Mouse (Mus musculus) heart, embryonic 12.5 days (tissue): ENCODE results near the gene Bco2. TPM values are rescaled to one million over a fixed set of nuclear protein-coding genes. Genes with fewer than 3 reads are reported as not detected.

ENCODE experiments used
- ATAC-seq: fragments of 200-750 bp; cut with Nextera tagmentation; 2 replicates; pipeline ENCODE4 v1.8.0; 2017; ENCODE audit warnings: moderate TSS enrichment, moderate library complexity; ENCODE audit not compliant: insufficient number of reproducible peaks, low FRiP score
- H3K27ac ChIP-seq: fragments of 300-500 bp; sonication (generic); 2 replicates; pipeline ENCODE4 v1.5.1; 2016; ENCODE audit warnings: mild to moderate bottlenecking, moderate library complexity; ENCODE audit not compliant: poor library complexity, severe bottlenecking
- H3K27me3 ChIP-seq: fragments of 300-500 bp; sonication (generic); replicated peaks from 2 replicates; pipeline ENCODE4 v1.6.1; 2016; ENCODE audit warnings: mild to moderate bottlenecking, moderate library complexity
- H3K36me3 ChIP-seq: fragments of 300-500 bp; sonication (generic); 2 replicates; pipeline ENCODE4 v1.6.1; 2016; ENCODE audit warnings: mild to moderate bottlenecking, moderate library complexity
- H3K4me1 ChIP-seq: fragments of 300-500 bp; sonication (generic); replicated peaks from 2 replicates; pipeline ENCODE4 v1.6.1; 2016; ENCODE audit warnings: mild to moderate bottlenecking
- H3K4me2 ChIP-seq: fragments of 300-500 bp; sonication (generic); 2 replicates; pipeline ENCODE4 v1.6.1; 2016; ENCODE audit warnings: mild to moderate bottlenecking, moderate library complexity
- H3K4me3 ChIP-seq: fragments of 300-500 bp; sonication (generic); 2 replicates; pipeline ENCODE4 v1.5.1; 2016; ENCODE audit warnings: mild to moderate bottlenecking
- H3K9ac ChIP-seq: fragments of 300-500 bp; sonication (generic); 2 replicates; pipeline ENCODE4 v1.6.1; 2016; ENCODE audit warnings: mild to moderate bottlenecking, moderate library complexity
- H3K9me3 ChIP-seq: fragments of 300-500 bp; sonication (generic); replicated peaks from 2 replicates; pipeline ENCODE4 v1.6.1; 2016; ENCODE audit warnings: mild to moderate bottlenecking, moderate library complexity
- WGBS: fragments of 180-500 bp; shearing (Covaris S2); methylation state at CpG from one replicate; pipeline ENCODE4 v1.1.7; 2016; 5-methylcytosine and 5-hydroxymethylcytosine counted together
- polyA plus RNA-seq: library from polyadenylated mRNA; unstranded; fragments of >200 nt; fragmentation: Nextera tagmentation; extraction: Ambion mirVana; gene quantifications from 2 replicates; pipeline ENCODE4 v1.2.1, GENCODE M21; 2016

Gene Bco2
- polyA plus RNA-seq, 1 experiment from 2014 or later = 0.08 TPM

- H3K9ac ChIP-seq = no peak overlapping the region
- no peaks in the 10 kb centered on the region for H3K36me3 ChIP-seq
- H3K27me3 ChIP-seq = no peaks in the 10 kb centered on the region
- H3K9me3 ChIP-seq = no peaks in the 10 kb centered on the region
- no peak overlapping the region for H3K4me2 ChIP-seq
- no peaks in the 10 kb centered on the region for H3K4me1 ChIP-seq
- no peak for ATAC-seq
- no peak overlapping the region for H3K4me3 ChIP-seq
- no peak overlapping the region for H3K27ac ChIP-seq
- WGBS = 72% methylated on average over 5 of the region's 5 CpGs
Observed at GRCm38 (mm10) chr9:50535930-50536329, 19.1 kb downstream of the Bco2 start.

- Histone ChIP-seq H3K4me1 (no peaks in the 10 kb centered on the region), H3K4me2 (no peak overlapping the region), H3K27ac (no peak overlapping the region), H3K9ac (no peak overlapping the region), H3K36me3 (no peaks in the 10 kb centered on the region), H3K4me3 (no peak overlapping the region), H3K27me3 (no peaks in the 10 kb centered on the region), H3K9me3 (no peaks in the 10 kb centered on the region)
- ATAC-seq = no peak
- WGBS = 73% methylated on average over 3 of the region's 3 CpGs
Observed at GRCm38 (mm10) chr9:50533791-50534190, 21.2 kb downstream of the Bco2 start.

- H3K4me2 ChIP-seq = no peak overlapping the region
- H3K4me3 ChIP-seq = no peak overlapping the region
- no peaks in the 10 kb centered on the region for H3K27me3 ChIP-seq
- H3K36me3 ChIP-seq = no peaks in the 10 kb centered on the region
- H3K9ac ChIP-seq = no peak overlapping the region
- no peaks in the 10 kb centered on the region for H3K4me1 ChIP-seq
- WGBS = 76% methylated on average over 11 of the region's 11 CpGs
- ATAC-seq = no peak
- no peak overlapping the region for H3K27ac ChIP-seq
- H3K9me3 ChIP-seq = no peaks in the 10 kb centered on the region
Observed at GRCm38 (mm10) chr9:50533328-50533727, 21.7 kb downstream of the Bco2 start.

- Histone ChIP-seq H3K27me3 (no peaks in the 10 kb centered on the region), H3K9me3 (no peaks in the 10 kb centered on the region), H3K4me2 (no peak overlapping the region), H3K36me3 (no peaks in the 10 kb centered on the region), H3K27ac (no peak overlapping the region), H3K9ac (no peak overlapping the region), H3K4me1 (peaks cover 14% of the 10 kb centered on the region), H3K4me3 (no peak overlapping the region)
- WGBS = 25% methylated on average over 2 of the region's 2 CpGs
- no peak for ATAC-seq
Observed at GRCm38 (mm10) chr9:50530890-50531289, 24.1 kb downstream of the Bco2 start.

GRCm38 (mm10) chr9:50528293-50528892 is 26.6 kb downstream of the Bco2 start, which contains the start of gene Pts:
Gene Pts, minus strand, starts transcription at chr9:50528724.
- H3K9ac ChIP-seq = peak within 1 kb of the TSS; percentile 69
- H3K27me3 ChIP-seq = no peaks in the 10 kb centered on the region
- no peaks in the 10 kb centered on the region for H3K9me3 ChIP-seq
- H3K4me3 ChIP-seq = peak within 1 kb of the TSS; percentile 65
- peaks cover 13% of the 10 kb centered on the region for H3K36me3 ChIP-seq
- WGBS = under 1% methylated on average over 54 of the region's 54 CpGs
- H3K27ac ChIP-seq = peak within 1 kb of the TSS; percentile 66; the same call in 1 of the 2 replicates
- H3K4me1 ChIP-seq = peaks cover 14% of the 10 kb centered on the region
- ATAC-seq = peak; percentile 98
- peak within 1 kb of the TSS; percentile 72 for H3K4me2 ChIP-seq

GRCm38 (mm10) chr9:50527860-50528259 is 27.1 kb downstream of the Bco2 start:
- no peaks in the 10 kb centered on the region for H3K9me3 ChIP-seq
- H3K4me1 ChIP-seq = peaks cover 14% of the 10 kb centered on the region
- H3K4me3 ChIP-seq = peak overlapping the region; percentile 65
- ATAC-seq = no peak
- WGBS = 40% methylated on average over 7 of the region's 7 CpGs
- peak overlapping the region; percentile 72 for H3K4me2 ChIP-seq
- peak overlapping the region; percentile 69 for H3K9ac ChIP-seq
- H3K27ac ChIP-seq = no peak overlapping the region
- peaks cover 13% of the 10 kb centered on the region for H3K36me3 ChIP-seq
- no peaks in the 10 kb centered on the region for H3K27me3 ChIP-seq

- no peak overlapping the region for H3K9ac ChIP-seq
- H3K4me2 ChIP-seq = no peak overlapping the region
- peaks cover 29% of the 10 kb centered on the region for H3K36me3 ChIP-seq
- H3K4me1 ChIP-seq = peaks cover 14% of the 10 kb centered on the region
- no peak for ATAC-seq
- no peaks in the 10 kb centered on the region for H3K27me3 ChIP-seq
- H3K27ac ChIP-seq = no peak overlapping the region
- no peaks in the 10 kb centered on the region for H3K9me3 ChIP-seq
- H3K4me3 ChIP-seq = no peak overlapping the region
- WGBS = 77% methylated on average over 5 of the region's 5 CpGs
Observed at GRCm38 (mm10) chr9:50525585-50525984, 29.4 kb downstream of the Bco2 start.

- ATAC-seq = no peak
- no peak overlapping the region for H3K9ac ChIP-seq
- 88% methylated on average over 5 of the region's 5 CpGs for WGBS
- no peak overlapping the region for H3K4me3 ChIP-seq
- no peaks in the 10 kb centered on the region for H3K27me3 ChIP-seq
- H3K4me1 ChIP-seq = peaks cover 14% of the 10 kb centered on the region
- H3K27ac ChIP-seq = no peak overlapping the region
- no peaks in the 10 kb centered on the region for H3K9me3 ChIP-seq
- H3K4me2 ChIP-seq = no peak overlapping the region
- H3K36me3 ChIP-seq = peaks cover 33% of the 10 kb centered on the region
Observed at GRCm38 (mm10) chr9:50524936-50525335, 30.0 kb downstream of the Bco2 start.

- Histone ChIP-seq H3K4me2 (no peak overlapping the region), H3K36me3 (peaks cover 33% of the 10 kb centered on the region), H3K27ac (no peak overlapping the region), H3K9ac (no peak overlapping the region), H3K27me3 (no peaks in the 10 kb centered on the region), H3K4me1 (peaks cover 9% of the 10 kb centered on the region), H3K4me3 (no peak overlapping the region), H3K9me3 (no peaks in the 10 kb centered on the region)
- ATAC-seq = no peak
- WGBS = 75% methylated on average over 5 of the region's 5 CpGs
Observed at GRCm38 (mm10) chr9:50522574-50522973, 32.4 kb downstream of the Bco2 start.

GRCm38 (mm10) chr9:50521562-50521961 is 33.4 kb downstream of the Bco2 start:
- H3K36me3 ChIP-seq = peaks cover 33% of the 10 kb centered on the region
- H3K9me3 ChIP-seq = no peaks in the 10 kb centered on the region
- no peak overlapping the region for H3K4me3 ChIP-seq
- no peak overlapping the region for H3K4me2 ChIP-seq
- 0 out of 2 replicates have a peak, but pooled peaks cover under 1% of the 10 kb centered on the region for H3K4me1 ChIP-seq
- no peak for ATAC-seq
- H3K27ac ChIP-seq = no peak overlapping the region
- H3K27me3 ChIP-seq = no peaks in the 10 kb centered on the region
- 64% methylated on average over 2 of the region's 2 CpGs for WGBS
- H3K9ac ChIP-seq = no peak overlapping the region

GRCm38 (mm10) chr9:50520748-50521147 is 34.2 kb downstream of the Bco2 start:
- H3K4me2 ChIP-seq = no peak overlapping the region
- H3K9ac ChIP-seq = no peak overlapping the region
- WGBS = 73% methylated on average over 6 of the region's 6 CpGs
- H3K27ac ChIP-seq = no peak overlapping the region
- H3K4me3 ChIP-seq = no peak overlapping the region
- H3K9me3 ChIP-seq = no peaks in the 10 kb centered on the region
- no peaks in the 10 kb centered on the region for H3K4me1 ChIP-seq
- peaks cover 33% of the 10 kb centered on the region for H3K36me3 ChIP-seq
- ATAC-seq = no peak
- no peaks in the 10 kb centered on the region for H3K27me3 ChIP-seq

- Histone ChIP-seq H3K9ac (no peak overlapping the region), H3K4me2 (no peak overlapping the region), H3K36me3 (peaks cover 20% of the 10 kb centered on the region), H3K4me1 (no peaks in the 10 kb centered on the region), H3K27me3 (no peaks in the 10 kb centered on the region), H3K27ac (no peak overlapping the region), H3K4me3 (no peak overlapping the region), H3K9me3 (no peaks in the 10 kb centered on the region)
- WGBS = 9% methylated on average over 2 of the region's 2 CpGs
- ATAC-seq = no peak
Observed at GRCm38 (mm10) chr9:50518781-50519180, 36.2 kb downstream of the Bco2 start.
